Mouse (Mus musculus) layer of hippocampus, postnatal 25 days (tissue): ENCODE results near the gene Herc1. TPM values are rescaled to one million over a fixed set of nuclear protein-coding genes. Genes with fewer than 3 reads are reported as not detected.
A peak's percentile ranks its signal among the peaks of the same experiment; 100 is the strongest.
"Not testable (repeated sequence)": the region's sequence is repeated elsewhere in the genome, so short reads cannot be mapped to it uniquely, and the experiment has no call there.

Experiments
- DNase-seq, 2 experiments: peaks; one replicate each; pipeline ENCODE4 v3.0.0; 2022; ENCODE audit warnings: mixed read lengths in 2 of 2, low spot score in 1 of 2; ENCODE audit errors: extremely low spot score in 1 of 2
- total RNA-seq, 2 experiments: library from RNA; stranded (reverse); gene quantifications; 2 replicates each; pipeline ENCODE4 v1.2.3; 2021

Gene Herc1
- total RNA-seq, 2 experiments from 2014 or later = 95.4 to 121 TPM

GRCm38 (mm10) chr9:66347405-66348035, 2.7 kb upstream of the Herc1 start:
- no peak for DNase-seq

- DNase-seq = no peak
Observed at GRCm38 (mm10) chr9:66349144-66349859, 948 bp upstream of the Herc1 start.

- DNase-seq = peak in 1 of 2 experiments; percentile 13
Observed at GRCm38 (mm10) chr9:66350788-66351430, 659 bp downstream of the Herc1 start.

GRCm38 (mm10) chr9:66352704-66353103, 2.5 kb downstream of the Herc1 start:
- no peak for DNase-seq

- no peak for DNase-seq
Observed at GRCm38 (mm10) chr9:66359135-66359534, 8.9 kb downstream of the Herc1 start.

- DNase-seq = peak in 1 of 2 experiments; percentile 10
Observed at GRCm38 (mm10) chr9:66360143-66360690, 10.0 kb downstream of the Herc1 start.

- no peak for DNase-seq
Observed at GRCm38 (mm10) chr9:66368890-66369433, 18.7 kb downstream of the Herc1 start.

GRCm38 (mm10) chr9:66370334-66370733, 20.1 kb downstream of the Herc1 start:
- DNase-seq = no peak

GRCm38 (mm10) chr9:66370847-66371246, 20.6 kb downstream of the Herc1 start:
- DNase-seq = no peak

GRCm38 (mm10) chr9:66373432-66373831, 23.2 kb downstream of the Herc1 start:
- no peak for DNase-seq

GRCm38 (mm10) chr9:66374495-66375478, 24.5 kb downstream of the Herc1 start:
- no peak for DNase-seq

- DNase-seq = no peak
Observed at GRCm38 (mm10) chr9:66383417-66383816, 33.2 kb downstream of the Herc1 start.

GRCm38 (mm10) chr9:66390338-66390737, 40.1 kb downstream of the Herc1 start:
- DNase-seq = not testable (repeated sequence)

GRCm38 (mm10) chr9:66393304-66393703, 43.1 kb downstream of the Herc1 start:
- no peak for DNase-seq

GRCm38 (mm10) chr9:66423492-66423891, 73.2 kb downstream of the Herc1 start:
- no peak for DNase-seq

- no peak for DNase-seq
Observed at GRCm38 (mm10) chr9:66440007-66440406, 89.8 kb downstream of the Herc1 start.

- DNase-seq = no peak
Observed at GRCm38 (mm10) chr9:66448253-66448652, 98.0 kb downstream of the Herc1 start.

GRCm38 (mm10) chr9:66465087-66465486, 114.8 kb downstream of the Herc1 start:
- DNase-seq = no peak

GRCm38 (mm10) chr9:66477785-66478184, 127.5 kb downstream of the Herc1 start:
- DNase-seq = no peak

- DNase-seq = no peak
Observed at GRCm38 (mm10) chr9:66483429-66483828, 133.2 kb downstream of the Herc1 start.
